Mouse (Mus musculus) C2C12 (cell line): ENCODE results near the gene Cdca3.

ENCODE experiments used
- CTCF ChIP-seq: IDR thresholded peaks from one replicate; pipeline ENCODE4 v1.5.1; 2011; ENCODE audit not compliant: control insufficient read depth, insufficient read depth, insufficient read length
- MYOD1 ChIP-seq: IDR thresholded peaks from one replicate; pipeline ENCODE4 v1.6.1; 2011; ENCODE audit warnings: low read depth; ENCODE audit not compliant: control insufficient read depth, insufficient read length

- no peak for TF ChIP-seq MYOD1
- TF ChIP-seq CTCF, result no peak
Observed at GRCm38 (mm10) chr6:124828868-124829798, at the start of gene Cdca3, which contains the start of gene Usp5.
